Mouse (Mus musculus): ENCODE measurements at regions not wholly inside any gene's neighbourhood (a gene's known extent, or its start where the extent isn't known, plus 50 kb on each side); places are given as distances from the start of the nearest gene placed in this dataset.

DNA sequence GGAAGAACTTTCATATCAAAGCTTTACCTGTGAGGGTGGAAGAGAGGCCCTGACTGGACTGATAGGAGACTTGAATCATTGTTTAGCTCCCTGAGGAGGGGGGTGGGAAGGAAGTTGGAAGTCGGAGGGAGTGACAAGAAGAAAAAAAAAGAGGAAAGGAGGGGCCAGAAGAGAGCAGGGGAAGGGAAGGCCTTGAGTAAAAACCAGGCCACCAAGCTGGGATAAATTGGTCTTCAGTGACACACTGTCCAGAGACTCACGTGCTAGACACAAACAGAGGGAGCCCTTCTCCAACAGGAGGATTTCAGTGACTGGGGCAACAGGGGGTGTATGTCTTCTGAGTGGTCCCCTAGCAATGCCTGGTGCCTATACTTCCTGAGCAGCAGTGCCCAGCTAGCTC lies 172.9 kb downstream of the Dact1 start:
- DNase-seq, result no peak

- DNase-seq, result no peak
Observed at GRCm38 (mm10) chr12:71483536-71484165, 174.0 kb downstream of the Dact1 start.

- DNase-seq, result no peak
Observed at GRCm38 (mm10) chr12:71484286-71484685, 174.6 kb downstream of the Dact1 start.

GRCm38 (mm10) chr12:71486078-71486477 lies 176.4 kb downstream of the Dact1 start:
- DNase-seq, result no peak

DNA sequence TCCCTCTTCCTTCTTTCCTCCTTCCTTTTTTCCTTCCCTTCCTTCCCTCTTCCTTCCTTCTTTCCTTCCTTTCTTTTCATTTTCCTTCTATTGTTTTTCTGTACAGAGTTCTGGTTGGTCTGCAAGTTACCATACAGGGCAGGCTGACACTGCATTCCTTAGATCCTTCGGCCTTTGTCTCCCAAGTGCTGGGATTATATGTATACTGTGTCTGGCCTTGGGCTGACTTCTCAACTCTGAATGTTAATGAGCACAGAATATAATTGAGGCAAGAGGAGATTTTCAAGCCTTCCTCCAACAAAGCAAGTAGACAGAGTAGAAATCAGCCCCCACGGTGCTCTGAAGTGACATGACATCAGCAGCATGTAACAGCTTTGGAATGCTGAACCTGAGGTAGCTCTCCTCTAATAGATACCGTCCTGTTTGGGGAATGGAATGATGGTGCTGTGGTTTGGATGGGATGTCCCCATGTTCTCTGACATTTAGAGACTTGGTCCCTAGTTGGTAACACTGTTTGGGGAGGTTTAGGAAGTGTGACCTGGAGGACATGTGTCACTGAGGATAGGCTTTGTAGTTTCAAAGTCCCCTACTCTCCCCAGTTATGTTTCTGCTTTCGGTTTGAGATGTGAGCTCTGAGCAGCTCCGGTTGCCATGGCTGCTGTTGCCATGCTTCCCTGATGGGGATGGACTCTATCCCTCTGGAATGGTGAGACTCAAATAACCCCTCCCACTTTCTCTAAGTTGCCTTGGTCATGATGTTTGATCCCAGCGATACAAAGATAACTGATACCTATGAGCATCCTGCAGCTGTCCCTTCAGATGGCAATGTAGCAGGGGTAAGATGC lies 178.1 kb downstream of the Dact1 start:
- no peak for DNase-seq

DNA sequence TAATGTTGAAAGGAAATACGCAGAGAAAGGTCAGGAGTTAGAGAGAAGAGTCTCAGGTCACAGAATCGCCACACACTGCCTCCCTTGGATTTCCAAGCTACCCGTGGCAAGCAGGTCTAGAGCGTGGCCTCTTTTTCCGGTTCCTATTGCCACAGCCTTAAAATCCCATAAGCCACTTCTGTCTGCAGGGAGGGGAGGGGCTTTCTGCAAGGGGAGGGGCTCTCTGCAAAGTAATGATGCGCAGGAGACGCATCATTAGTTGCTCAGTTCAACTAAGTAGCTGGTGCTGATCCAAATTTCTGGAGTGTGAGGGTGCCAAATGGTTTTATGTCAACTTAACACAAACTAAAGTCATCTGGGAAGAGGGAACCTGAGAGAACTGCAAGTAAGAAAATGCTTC lies 179.6 kb downstream of the Dact1 start:
- DNase-seq, result no peak

DNA sequence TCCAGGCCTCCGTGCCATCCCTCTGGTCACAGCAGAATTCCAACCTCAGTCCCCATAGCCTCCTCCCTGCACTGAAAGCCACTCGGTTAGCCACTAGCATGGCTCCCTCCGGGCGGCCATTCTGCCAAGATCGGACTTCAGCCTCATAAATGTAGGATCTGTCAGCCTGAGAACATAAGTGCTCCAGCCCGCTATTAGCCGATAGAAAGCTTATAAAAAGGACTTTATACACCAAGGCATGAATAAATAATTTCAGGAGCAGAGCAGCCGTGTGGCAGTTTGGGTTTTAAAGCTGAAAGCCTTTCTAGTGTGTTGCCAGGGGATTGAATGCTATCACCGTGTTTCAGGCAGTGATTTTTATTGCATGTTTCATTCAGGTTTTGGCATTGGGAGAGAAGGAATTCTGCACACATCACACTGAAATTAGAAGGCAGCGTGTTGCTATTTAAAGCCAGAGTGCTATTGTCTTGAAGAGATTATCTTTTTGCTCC lies 185.2 kb downstream of the Dact1 start:
- DNase-seq, result no peak

DNA sequence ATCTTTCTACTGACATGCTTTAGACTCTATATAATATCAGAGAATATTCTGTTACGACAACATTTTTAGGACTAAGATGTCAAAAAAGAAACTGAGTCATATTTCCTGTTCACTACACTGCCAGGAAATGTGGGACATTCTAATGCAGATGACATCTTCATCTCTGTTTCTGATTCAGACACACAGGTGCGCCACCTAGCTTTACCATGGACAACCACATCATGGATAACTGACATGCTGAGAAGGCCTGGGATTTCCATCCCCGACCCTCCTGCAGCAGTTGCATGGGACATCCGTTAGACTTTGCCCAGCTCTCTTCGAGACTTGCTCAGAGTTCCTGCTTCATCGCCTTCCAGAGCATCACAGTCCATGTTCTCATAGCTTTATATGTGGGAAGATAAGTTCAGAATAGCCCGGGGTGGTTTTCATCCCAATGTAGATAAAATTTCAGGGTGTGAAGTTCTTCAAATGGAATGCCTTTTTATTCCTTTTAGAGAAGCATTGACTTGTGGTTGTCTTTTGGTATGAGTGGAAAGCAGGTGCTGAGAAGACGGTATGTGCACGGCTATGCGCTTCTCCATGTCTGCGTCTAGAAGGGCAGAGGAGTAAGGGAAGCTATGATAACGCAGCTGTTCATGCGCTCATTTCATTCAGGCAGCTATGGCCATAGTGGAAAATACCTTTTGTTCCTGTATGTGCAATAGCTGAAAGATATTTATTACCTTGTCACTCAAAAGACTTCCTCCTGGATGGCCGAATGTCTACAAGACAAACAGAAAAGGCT lies 188.8 kb downstream of the Dact1 start:
- DNase-seq, result no peak

GRCm38 (mm10) chr12:71501299-71501810 lies 191.7 kb downstream of the Dact1 start:
- no peak for DNase-seq

- DNase-seq, result no peak
Observed at GRCm38 (mm10) chr12:71503265-71503664, 193.6 kb downstream of the Dact1 start.

- no peak for DNase-seq
Observed at GRCm38 (mm10) chr12:71506206-71506605, 196.5 kb downstream of the Dact1 start.

DNA sequence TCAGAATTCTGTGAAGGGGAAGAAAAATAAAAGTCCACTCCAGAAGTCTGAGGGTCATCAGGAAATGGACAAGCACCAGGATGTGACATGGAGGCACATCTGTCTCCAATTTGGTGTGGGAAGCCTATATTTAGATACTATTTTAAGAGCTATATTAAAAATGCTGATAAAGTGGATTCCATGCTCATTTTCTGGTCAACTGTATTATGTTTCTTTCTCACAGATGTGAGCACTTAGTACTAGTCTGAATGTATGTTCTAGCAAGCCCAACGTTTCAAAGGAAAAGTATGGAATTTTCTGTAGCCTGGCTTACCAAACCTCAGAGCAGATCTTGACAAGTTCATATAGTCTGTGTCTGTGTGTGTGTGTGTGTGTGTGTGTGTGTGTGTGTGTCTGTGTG lies 197.0 kb downstream of the Dact1 start:
- DNase-seq, result no peak

DNA sequence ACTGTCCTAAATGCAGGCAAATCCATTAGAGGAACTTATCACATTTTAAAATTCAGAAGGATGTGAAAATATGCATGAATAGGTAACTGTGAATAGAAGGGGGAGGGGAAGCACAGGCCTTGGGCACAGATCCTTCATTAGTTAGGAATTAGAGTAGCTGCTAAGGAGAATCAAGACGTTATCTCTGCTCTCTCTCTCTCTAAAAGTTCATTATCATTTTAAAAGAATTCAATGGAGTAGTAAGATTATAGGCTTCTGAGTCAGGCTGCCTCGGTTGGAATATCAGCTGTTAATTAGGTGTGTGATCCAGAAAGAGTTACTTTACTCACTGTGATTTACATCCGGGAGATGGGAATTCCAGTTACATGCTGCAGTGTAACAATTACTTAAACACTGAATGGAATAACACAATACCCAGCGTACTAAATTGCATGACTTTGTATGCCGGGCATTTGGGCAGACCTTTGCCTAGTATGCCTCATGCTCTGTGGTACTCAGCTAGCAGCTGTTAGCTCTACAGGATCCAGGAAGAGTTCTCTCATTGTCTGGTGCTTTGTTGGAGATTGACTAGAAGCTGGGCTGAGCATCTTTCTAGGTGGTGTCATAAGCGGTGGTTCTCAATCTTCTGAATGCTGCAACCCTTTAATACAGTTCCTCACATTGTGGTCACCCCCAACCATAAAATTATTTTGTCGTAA lies 203.4 kb downstream of the Dact1 start:
- DNase-seq, result no peak

GRCm38 (mm10) chr12:71519520-71519919 lies 209.8 kb downstream of the Dact1 start:
- DNase-seq, result no peak

- DNase-seq, result no peak
Observed at GRCm38 (mm10) chr12:71521936-71522335, 212.3 kb downstream of the Dact1 start.

GRCm38 (mm10) chr12:71522451-71522850 lies 212.8 kb downstream of the Dact1 start:
- no peak for DNase-seq

DNA sequence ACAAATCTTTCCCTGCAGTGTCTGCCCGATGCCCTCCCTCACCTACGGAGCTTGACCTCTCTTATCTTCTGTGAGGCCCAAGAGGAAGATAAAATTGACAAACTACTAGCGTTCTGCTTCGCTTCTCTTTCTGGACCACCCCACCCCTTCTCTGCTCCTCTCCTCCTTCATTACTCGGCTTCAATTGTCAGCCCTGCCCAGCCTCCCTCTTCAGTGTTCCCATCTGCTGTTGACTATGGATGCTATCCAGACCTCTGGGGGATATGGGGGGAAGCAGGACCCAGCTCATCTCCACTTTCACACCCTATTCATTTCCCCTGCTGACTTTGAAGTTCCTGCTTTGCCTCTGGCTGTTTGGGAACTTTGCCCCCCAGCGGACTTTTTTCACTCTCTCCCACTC lies 214.5 kb downstream of the Dact1 start:
- no peak for DNase-seq

- no peak for DNase-seq
Observed at GRCm38 (mm10) chr12:71525255-71525927, 215.7 kb downstream of the Dact1 start.

DNA sequence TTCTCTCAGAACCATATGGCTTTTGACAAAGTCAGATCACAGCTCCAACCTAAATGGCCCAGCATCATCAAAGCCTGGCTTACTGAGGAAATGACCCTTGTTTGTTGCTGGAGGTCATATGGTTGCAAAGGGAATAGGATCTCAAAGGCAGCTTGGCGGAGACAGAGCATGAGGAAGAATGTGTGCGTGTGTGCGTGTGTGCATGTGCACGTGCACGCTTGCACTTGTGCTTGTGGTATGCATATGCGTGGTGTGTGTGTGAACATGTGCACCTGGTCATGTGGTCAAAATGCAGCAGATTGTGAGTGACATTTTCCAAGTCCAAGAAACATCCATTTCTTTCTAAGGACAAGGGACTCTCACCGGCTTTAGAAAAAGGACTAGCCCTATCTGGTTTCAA lies 216.9 kb downstream of the Dact1 start:
- no peak for DNase-seq

GRCm38 (mm10) chr12:71532161-71532560 lies 222.5 kb downstream of the Dact1 start:
- no peak for DNase-seq

- no peak for DNase-seq
Observed at GRCm38 (mm10) chr12:71532708-71533450, 223.2 kb downstream of the Dact1 start.
